Mouse (Mus musculus) ES-E14 (cell line): Measurements from ENCODE around the gene Mapkbp1. TPM values are rescaled to one million over a fixed set of nuclear protein-coding genes. Genes with fewer than 3 reads are reported as not detected.

ENCODE experiments used
- DNase-seq: peaks from one replicate; pipeline ENCODE4 v3.0.0-alpha.2; 2013; ENCODE audit warnings: low read depth, low spot score
- H3K27ac ChIP-seq: 2 replicates; pipeline ENCODE4 v1.5.1; 2012; ENCODE audit warnings: low read depth, mild to moderate bottlenecking, low read length, moderate library complexity, mixed read lengths; ENCODE audit not compliant: poor library complexity, insufficient read depth, severe bottlenecking
- H3K36me3 ChIP-seq: 2 replicates; pipeline ENCODE4 v1.6.1; 2012; ENCODE audit warnings: mild to moderate bottlenecking, low read length, moderate library complexity, mixed read lengths; ENCODE audit not compliant: control insufficient read depth, poor library complexity, insufficient read depth, severe bottlenecking
- H3K4me1 ChIP-seq, 2 experiments: fragments of 150-350 bp in 1 of 2; sonication (generic) in 1 of 2; 2 replicates each; pipeline ENCODE4 v1.6.1; 2012; ENCODE audit warnings: low read length in 2 of 2, mild to moderate bottlenecking in 1 of 2, mixed read lengths in 1 of 2; ENCODE audit not compliant: control insufficient read depth in 2 of 2, insufficient read depth in 2 of 2, poor library complexity in 1 of 2
- H3K4me3 ChIP-seq, 2 experiments: fragments of 150-350 bp in 1 of 2; sonication (generic) in 1 of 2; 2 replicates each; pipeline ENCODE4 v1.5.1; 2012; ENCODE audit warnings: low read length in 2 of 2, low read depth in 1 of 2, mild to moderate bottlenecking in 1 of 2, mixed read lengths in 1 of 2; ENCODE audit not compliant: insufficient read depth in 1 of 2, poor library complexity in 1 of 2, severe bottlenecking in 1 of 2
- H3K9ac ChIP-seq: 2 replicates; pipeline ENCODE4 v1.6.1; 2012; ENCODE audit warnings: low read depth, mild to moderate bottlenecking, low read length, mixed read lengths; ENCODE audit not compliant: poor library complexity, insufficient read depth, severe bottlenecking
- H3K9me3 ChIP-seq: fragments of 150-350 bp; sonication (generic); 2 replicates; pipeline ENCODE4 v1.6.1; 2012; ENCODE audit warnings: low read depth, mild to moderate bottlenecking, low read length; ENCODE audit not compliant: control insufficient read depth, insufficient read depth
- CHD2 ChIP-seq: IDR thresholded peaks from 2 replicates; pipeline ENCODE4 v1.6.1; 2014; ENCODE audit warnings: mild to moderate bottlenecking, low read depth, low read length, inconsistent platforms
- HCFC1 ChIP-seq: IDR thresholded peaks from 2 replicates; pipeline ENCODE4 v1.6.1; 2012; ENCODE audit warnings: low read length, inconsistent platforms, borderline replicate concordance; ENCODE audit not compliant: insufficient read depth
- MAFK ChIP-seq: IDR thresholded peaks from 2 replicates; pipeline ENCODE4 v1.6.1; 2014; ENCODE audit warnings: mild to moderate bottlenecking, low read depth, low read length, inconsistent platforms; ENCODE audit not compliant: insufficient read depth
- ZC3H11A ChIP-seq: IDR thresholded peaks from 2 replicates; pipeline ENCODE4 v1.6.1; 2012; ENCODE audit warnings: low read depth, mild to moderate bottlenecking, inconsistent platforms, low read length, borderline replicate concordance
- ZNF384 ChIP-seq: IDR thresholded peaks from 2 replicates; pipeline ENCODE4 v1.6.1; 2012; ENCODE audit warnings: low read depth, low read length, inconsistent platforms
- in situ Hi-C, 2 experiments: fragments of 600-800 bp; cut with MboI; formaldehyde crosslinking; loops; one replicate each; pipeline ENCODE4 v1.15.1; 2025; ENCODE audit warnings: low sequenced_read_pairs in 2 of 2, inconsistent platforms in 1 of 2; ENCODE audit not compliant: unreplicated experiment in 2 of 2
- total RNA-seq: library from RNA; depleted of rRNA; stranded (reverse); fragments of 300-350 nt; gene quantifications from 2 replicates; pipeline ENCODE4 v1.2.3, GENCODE M21; 2012

Gene Mapkbp1
- total RNA-seq, 1 experiment = 7.0 TPM

- no peak overlapping the region for H3K9ac ChIP-seq
- no peak for TF ChIP-seq ZC3H11A
- no peak for TF ChIP-seq HCFC1
- no peak for TF ChIP-seq MAFK
- no peak for TF ChIP-seq CHD2
- no peak for TF ChIP-seq ZNF384
- H3K9me3 ChIP-seq = no peaks in the 10 kb centered on the region
- H3K4me1 ChIP-seq = peaks cover 0 to 16% of the 10 kb centered on the region in 2 experiments; a peak in 2 of 4 replicates
- no peak overlapping the region for H3K4me3 ChIP-seq
- no peak overlapping the region for H3K27ac ChIP-seq
- no peaks in the 10 kb centered on the region for H3K36me3 ChIP-seq
- no peak for DNase-seq
- in situ Hi-C loops = no loop called here
These were observed 29.5 kb downstream of the Mapkbp1 start for GRCm38 (mm10) chr2:120001956-120002355.

GRCm38 (mm10) chr2:120003970-120004369, 31.5 kb downstream of the Mapkbp1 start:
- no peak for DNase-seq

GRCm38 (mm10) chr2:120006696-120007095, 34.2 kb downstream of the Mapkbp1 start:
- no peak overlapping the region for H3K9ac ChIP-seq
- TF ChIP-seq CHD2 (no peak), ZC3H11A (no peak), ZNF384 (no peak), MAFK (no peak), HCFC1 (no peak)
- no peak overlapping the region for H3K4me3 ChIP-seq
- no peak for DNase-seq
- H3K4me1 ChIP-seq = peaks cover 1 to 4% of the 10 kb centered on the region in 2 experiments; a peak in 2 of 4 replicates
- no peaks in the 10 kb centered on the region for H3K36me3 ChIP-seq
- no peak overlapping the region for H3K27ac ChIP-seq
- in situ Hi-C loops = no loop called here
- no peaks in the 10 kb centered on the region for H3K9me3 ChIP-seq

More at GRCm38 (mm10) chr2:120003970-120004369, 31.5 kb downstream of the Mapkbp1 start:
- TF ChIP-seq MAFK = no peak
- TF ChIP-seq ZNF384 = no peak
- TF ChIP-seq CHD2 = no peak
- TF ChIP-seq ZC3H11A = no peak
- no peak for TF ChIP-seq HCFC1
- Histone ChIP-seq H3K36me3 (no peaks in the 10 kb centered on the region), H3K9me3 (no peaks in the 10 kb centered on the region), H3K9ac (no peak overlapping the region), H3K27ac (no peak overlapping the region), H3K4me1 (peaks cover 1 to 16% of the 10 kb centered on the region in 2 experiments; a peak in 2 of 4 replicates), H3K4me3 (no peak overlapping the region)
- in situ Hi-C loops = no loop called here

- peak overlapping the region; percentile 9; the same call in 1 of the 2 replicates for H3K9ac ChIP-seq
- 0 out of 4 replicates have a peak, but pooled peaks cover 0 to 1% of the 10 kb centered on the region in 2 experiments for H3K4me1 ChIP-seq
- no peak overlapping the region for H3K27ac ChIP-seq
- H3K4me3 ChIP-seq = no peak overlapping the region
- in situ Hi-C loops = no loop called here
- H3K9me3 ChIP-seq = no peaks in the 10 kb centered on the region
- no peak for DNase-seq
- H3K36me3 ChIP-seq = no peaks in the 10 kb centered on the region
- TF ChIP-seq MAFK (no peak), HCFC1 (no peak), ZNF384 (no peak), ZC3H11A (no peak)
These were observed 35.2 kb downstream of the Mapkbp1 start for GRCm38 (mm10) chr2:120007680-120008210.
